8 mouse cellular contexts compared by ENCODE assay signal in genomic region chr1:157446325-157446724, GRCm38 (mm10). TPM values are rescaled to one million over a fixed set of nuclear protein-coding genes. Genes with fewer than 3 reads are reported as not detected.
DNase-seq lines count a peak whose midpoint lies in the region; ATAC-seq and TF ChIP-seq lines count a peak whose summit lies in the region.

No protein-coding gene starts in this region.

- peak; percentile 70 for DNase-seq in forebrain, postnatal 0 days
- DNase-seq in cerebellum, adult 8-10 months = peak; percentile 53
- peak; percentile 75 for DNase-seq in heart, postnatal 0 days (ENCODE audit: low spot score)
- DNase-seq in layer of hippocampus, adult 9-11 months = peak; percentile 89
- peak; percentile 33 to 68 for DNase-seq in urinary bladder, postnatal 36 days (ENCODE audit: low spot score in 2 of 2)

- no peak overlapping the region for H3K27ac ChIP-seq in forebrain, postnatal 0 days (ENCODE audit: low read depth, low read length)
- H3K27ac ChIP-seq in forebrain, embryonic 15.5 days (replicated peaks) = no peak overlapping the region
- no peak overlapping the region for H3K27ac ChIP-seq in ES-Bruce4 (ENCODE audit: insufficient read depth, low read length)
- H3K27ac ChIP-seq in heart, postnatal 0 days (ENCODE audit: low read depth) = no peak overlapping the region
- H3K27ac ChIP-seq in olfactory bulb, adult 2 months (ENCODE audit: insufficient read depth, low read depth, low read length) = no peak overlapping the region

- TF ChIP-seq EP300 in ES-Bruce4 (IDR thresholded peaks at IDR 0.05; ENCODE audit: insufficient read depth, low read depth, low read length) = no peak
- TF ChIP-seq EP300 in heart, postnatal 0 days (IDR thresholded peaks at IDR 0.05; ENCODE audit: low read depth) = no peak

- no peak overlapping the region for H3K4me3 ChIP-seq in forebrain, postnatal 0 days (ENCODE audit: low read depth, low read length)
- no peak overlapping the region for H3K4me3 ChIP-seq in forebrain, embryonic 15.5 days
- H3K4me3 ChIP-seq in ES-Bruce4 (ENCODE audit: low read depth, low read length) = no peak overlapping the region
- H3K4me3 ChIP-seq in heart, postnatal 0 days (ENCODE audit: low read depth, low read length) = no peak overlapping the region
- H3K4me3 ChIP-seq in olfactory bulb, adult 2 months (ENCODE audit: insufficient read depth, low read depth, low read length) = no peak overlapping the region

- 0 out of 2 replicates have a peak, but pooled peaks cover 4% of the 10 kb centered on the region for H3K27me3 ChIP-seq in forebrain, postnatal 0 days (ENCODE audit: insufficient read depth, low read length)
- no peaks in the 10 kb centered on the region for H3K27me3 ChIP-seq in forebrain, embryonic 15.5 days
- peaks cover 2% of the 10 kb centered on the region; the same call in 1 of the 2 replicates for H3K27me3 ChIP-seq in ES-Bruce4 (ENCODE audit: control insufficient read depth, insufficient read depth, low read length, poor library complexity, severe bottlenecking)
- H3K27me3 ChIP-seq in heart, postnatal 0 days (ENCODE audit: control insufficient read depth, insufficient read depth, low read length) = no peaks in the 10 kb centered on the region

- H3K9ac ChIP-seq in forebrain, postnatal 0 days = no peak overlapping the region
- H3K9ac ChIP-seq in forebrain, embryonic 15.5 days (replicated peaks) = no peak overlapping the region
- no peak overlapping the region for H3K9ac ChIP-seq in ES-Bruce4 (ENCODE audit: low read depth, poor library complexity, severe bottlenecking)
- no peak overlapping the region for H3K9ac ChIP-seq in heart, postnatal 0 days (replicated peaks; ENCODE audit: low read depth, low read length)

- no peaks in the 10 kb centered on the region for H3K9me3 ChIP-seq in forebrain, postnatal 0 days (ENCODE audit: low read length)
- H3K9me3 ChIP-seq in forebrain, embryonic 15.5 days = no peaks in the 10 kb centered on the region
- peaks cover 4% of the 10 kb centered on the region for H3K9me3 ChIP-seq in ES-Bruce4 (replicated peaks; ENCODE audit: control insufficient read depth, insufficient read depth, low read length, poor library complexity, severe bottlenecking)
- no peaks in the 10 kb centered on the region for H3K9me3 ChIP-seq in heart, postnatal 0 days (replicated peaks; ENCODE audit: control insufficient read depth, low read length)

- no peaks in the 10 kb centered on the region for H3K36me3 ChIP-seq in forebrain, postnatal 0 days (ENCODE audit: insufficient read depth)
- H3K36me3 ChIP-seq in forebrain, embryonic 15.5 days = no peaks in the 10 kb centered on the region
- H3K36me3 ChIP-seq in ES-Bruce4 (ENCODE audit: control insufficient read depth, insufficient read depth, low read length, poor library complexity, severe bottlenecking) = no peaks in the 10 kb centered on the region
- no peaks in the 10 kb centered on the region for H3K36me3 ChIP-seq in heart, postnatal 0 days (replicated peaks; ENCODE audit: control insufficient read depth, insufficient read depth, low read length)

- H3K4me2 ChIP-seq in forebrain, postnatal 0 days (ENCODE audit: low read depth) = no peak overlapping the region
- no peak overlapping the region for H3K4me2 ChIP-seq in forebrain, embryonic 15.5 days (replicated peaks)
- H3K4me2 ChIP-seq in heart, postnatal 0 days (ENCODE audit: low read depth, low read length) = no peak overlapping the region

- 44% methylated on average over 7 of the region's 7 CpGs for WGBS in forebrain, postnatal 0 days
- 56% methylated on average over 7 of the region's 7 CpGs for WGBS in forebrain, embryonic 15.5 days
- 44% methylated on average over 7 of the region's 7 CpGs for WGBS in heart, postnatal 0 days
- WGBS in olfactory bulb, adult 2 months = 61% methylated on average over 7 of the region's 7 CpGs

- H3K4me1 ChIP-seq in forebrain, postnatal 0 days (ENCODE audit: insufficient read depth) = peaks cover 26% of the 10 kb centered on the region
- H3K4me1 ChIP-seq in forebrain, embryonic 15.5 days = peaks cover 50% of the 10 kb centered on the region
- peaks cover 1% of the 10 kb centered on the region for H3K4me1 ChIP-seq in ES-Bruce4 (ENCODE audit: control insufficient read depth, insufficient read depth, low read length)
- H3K4me1 ChIP-seq in heart, postnatal 0 days (ENCODE audit: control insufficient read depth, insufficient read depth) = peaks cover 32% of the 10 kb centered on the region
- peaks cover 22% of the 10 kb centered on the region for H3K4me1 ChIP-seq in olfactory bulb, adult 2 months (ENCODE audit: control insufficient read depth, insufficient read depth, low read length)

- no peak for TF ChIP-seq POLR2A in ES-Bruce4 (IDR thresholded peaks at IDR 0.05; ENCODE audit: insufficient read depth, low read length)
- TF ChIP-seq POLR2A in olfactory bulb, adult 2 months (IDR thresholded peaks at IDR 0.05; ENCODE audit: insufficient read depth, low read depth, low read length) = no peak

- peak; percentile 38; the same call in 1 of the 2 replicates for ATAC-seq in forebrain, postnatal 0 days
- ATAC-seq in forebrain, embryonic 15.5 days (replicated peaks) = no peak
- ATAC-seq in heart, postnatal 0 days (ENCODE audit: insufficient read depth, low read depth) = no peak

- peak; percentile 60 for TF ChIP-seq CTCF in forebrain, postnatal 0 days (IDR thresholded peaks at IDR 0.05; ENCODE audit: low read depth)
- peak; percentile 60 for TF ChIP-seq CTCF in ES-Bruce4 (IDR thresholded peaks at IDR 0.05; ENCODE audit: low read depth, low read length)
- peak; percentile 71 for TF ChIP-seq CTCF in heart, postnatal 0 days (IDR thresholded peaks at IDR 0.05; ENCODE audit: low read depth)
- peak; percentile 52 for TF ChIP-seq CTCF in olfactory bulb, adult 2 months (IDR thresholded peaks at IDR 0.05; ENCODE audit: insufficient read depth, low read depth, low read length)

RNA-seq across cellular contexts. Expression of gene Cryzl2, which starts 12.1 kb away (rescaled TPM):
- total RNA-seq in forebrain, postnatal 0 days (2014; rRNA removed) = 9.4 and 12.8 TPM in 2 replicates
- 5.6 and 6.9 TPM in 2 replicates for polyA plus RNA-seq in forebrain, postnatal 0 days (2015; fragmentation: Nextera tagmentation; extraction: Ambion mirVana)
- polyA plus RNA-seq in forebrain, embryonic 15.5 days (2015; fragmentation: Nextera tagmentation; extraction: Ambion mirVana) = 5.2 and 6.4 TPM in 2 replicates
- polyA plus RNA-seq in ES-Bruce4 (2011; ENCODE audit: insufficient read depth, insufficient read length, low read depth, missing spikeins) = 5.9 and 7.2 TPM in 2 replicates
- 31.0 and 45.7 TPM in 2 replicates for total RNA-seq in heart, postnatal 0 days (2014; rRNA removed; ENCODE audit: low replicate concordance)
- polyA plus RNA-seq in heart, postnatal 0 days (2015; fragmentation: Nextera tagmentation; extraction: Ambion mirVana) = 38.1 and 38.5 TPM in 2 replicates
- polyA plus RNA-seq in olfactory bulb, adult 2 months (2012; ENCODE audit: insufficient read depth, insufficient read length, low replicate concordance, missing spikeins) = not detected in 2 replicates

RNA-seq across cellular contexts. Expression of gene Rasal2, which starts 33.9 kb away (rescaled TPM):
- total RNA-seq in forebrain, postnatal 0 days (2014; rRNA removed) = 33.6 and 42.1 TPM in 2 replicates
- 18.3 and 26.3 TPM in 2 replicates for polyA plus RNA-seq in forebrain, postnatal 0 days (2015; fragmentation: Nextera tagmentation; extraction: Ambion mirVana)
- polyA plus RNA-seq in forebrain, embryonic 15.5 days (2015; fragmentation: Nextera tagmentation; extraction: Ambion mirVana) = 36.6 and 37.8 TPM in 2 replicates
- 11.6 and 11.7 TPM in 2 replicates for polyA plus RNA-seq in ES-Bruce4 (2011; ENCODE audit: insufficient read depth, insufficient read length, low read depth, missing spikeins)
- 28.9 and 35.9 TPM in 2 replicates for total RNA-seq in heart, postnatal 0 days (2014; rRNA removed; ENCODE audit: low replicate concordance)
- polyA plus RNA-seq in heart, postnatal 0 days (2015; fragmentation: Nextera tagmentation; extraction: Ambion mirVana) = 18.5 and 20.2 TPM in 2 replicates
- polyA plus RNA-seq in olfactory bulb, adult 2 months (2012; ENCODE audit: insufficient read depth, insufficient read length, low replicate concordance, missing spikeins) = not detected in 2 replicates
